Mouse (Mus musculus): Measurements from ENCODE around the gene Fgd3. TPM values are rescaled to one million over a fixed set of nuclear protein-coding genes. Genes with fewer than 3 reads are reported as not detected.

The Fgd3 gene
- polyA plus RNA-seq, 1 experiment from 2014 or later = 1.2 TPM

GRCm38 (mm10) chr13:49247740-49248466, 72.2 kb downstream of the Fgd3 start:
- H3K4me2 ChIP-seq (ENCODE audit: low read depth, low read length) = peak overlapping the region; percentile 95
- 1% methylated on average over 58 of the region's 58 CpGs for WGBS
- no peaks in the 10 kb centered on the region for H3K9me3 ChIP-seq (ENCODE audit: control insufficient read depth, low read length)
- peaks cover 11% of the 10 kb centered on the region for H3K4me1 ChIP-seq (ENCODE audit: control insufficient read depth, insufficient read depth, low read length)
- ATAC-seq = peak; percentile 85
- H3K36me3 ChIP-seq (ENCODE audit: control insufficient read depth, insufficient read depth, low read length) = no peaks in the 10 kb centered on the region
- H3K27me3 ChIP-seq (replicated peaks; ENCODE audit: control insufficient read depth, insufficient read depth, low read length) = peaks cover 22% of the 10 kb centered on the region
- peak overlapping the region; percentile 54 for H3K9ac ChIP-seq (ENCODE audit: low read depth, low read length)
- peak overlapping the region; percentile 54 for H3K4me3 ChIP-seq (ENCODE audit: low read length)
- H3K27ac ChIP-seq (ENCODE audit: low read length) = no peak overlapping the region

- 38% methylated on average over 12 of the region's 12 CpGs for WGBS
- Histone ChIP-seq H3K27ac (ENCODE audit: low read length) (no peak overlapping the region), H3K4me2 (ENCODE audit: low read depth, low read length) (peak overlapping the region; percentile 95), H3K9me3 (ENCODE audit: control insufficient read depth, low read length) (no peaks in the 10 kb centered on the region), H3K4me3 (ENCODE audit: low read length) (peak overlapping the region; percentile 54), H3K9ac (ENCODE audit: low read depth, low read length) (peak overlapping the region; percentile 54), H3K27me3 (replicated peaks; ENCODE audit: control insufficient read depth, insufficient read depth, low read length) (peaks cover 22% of the 10 kb centered on the region), H3K4me1 (ENCODE audit: control insufficient read depth, insufficient read depth, low read length) (peaks cover 11% of the 10 kb centered on the region), H3K36me3 (ENCODE audit: control insufficient read depth, insufficient read depth, low read length) (no peaks in the 10 kb centered on the region)
- ATAC-seq = 0 out of 2 replicates have a peak, but pooled peaks have one; percentile 1
Observed at GRCm38 (mm10) chr13:49247232-49247739, 72.8 kb downstream of the Fgd3 start.

- no peak overlapping the region for H3K9ac ChIP-seq (ENCODE audit: low read depth, low read length)
- no peak overlapping the region for H3K4me2 ChIP-seq (ENCODE audit: low read depth, low read length)
- H3K27ac ChIP-seq (ENCODE audit: low read length) = no peak overlapping the region
- H3K36me3 ChIP-seq (ENCODE audit: control insufficient read depth, insufficient read depth, low read length) = no peaks in the 10 kb centered on the region
- WGBS = 83% methylated on average over 2 of the region's 2 CpGs
- no peak overlapping the region for H3K4me3 ChIP-seq (ENCODE audit: low read length)
- H3K9me3 ChIP-seq (ENCODE audit: control insufficient read depth, low read length) = no peaks in the 10 kb centered on the region
- H3K4me1 ChIP-seq (ENCODE audit: control insufficient read depth, insufficient read depth, low read length) = peaks cover 11% of the 10 kb centered on the region
- peaks cover 22% of the 10 kb centered on the region for H3K27me3 ChIP-seq (replicated peaks; ENCODE audit: control insufficient read depth, insufficient read depth, low read length)
- no peak for ATAC-seq
Observed at GRCm38 (mm10) chr13:49246626-49247025, 73.5 kb downstream of the Fgd3 start.

GRCm38 (mm10) chr13:49246011-49246410, 74.1 kb downstream of the Fgd3 start:
- no peak overlapping the region for H3K27ac ChIP-seq (ENCODE audit: low read length)
- no peak overlapping the region for H3K4me2 ChIP-seq (ENCODE audit: low read depth, low read length)
- H3K27me3 ChIP-seq (replicated peaks; ENCODE audit: control insufficient read depth, insufficient read depth, low read length) = peaks cover 22% of the 10 kb centered on the region
- ATAC-seq = no peak
- H3K4me3 ChIP-seq (ENCODE audit: low read length) = no peak overlapping the region
- no peaks in the 10 kb centered on the region for H3K9me3 ChIP-seq (ENCODE audit: control insufficient read depth, low read length)
- H3K9ac ChIP-seq (ENCODE audit: low read depth, low read length) = no peak overlapping the region
- H3K4me1 ChIP-seq (ENCODE audit: control insufficient read depth, insufficient read depth, low read length) = peaks cover 11% of the 10 kb centered on the region
- H3K36me3 ChIP-seq (ENCODE audit: control insufficient read depth, insufficient read depth, low read length) = no peaks in the 10 kb centered on the region
- 61% methylated on average over 3 of the region's 3 CpGs for WGBS

GRCm38 (mm10) chr13:49245251-49245650, 74.9 kb downstream of the Fgd3 start:
- 65% methylated on average over 4 of the region's 4 CpGs for WGBS
- no peak overlapping the region for H3K4me2 ChIP-seq (ENCODE audit: low read depth, low read length)
- ATAC-seq = no peak

GRCm38 (mm10) chr13:49243492-49243891, 76.6 kb downstream of the Fgd3 start:
- Histone ChIP-seq H3K36me3 (ENCODE audit: control insufficient read depth, insufficient read depth, low read length) (no peaks in the 10 kb centered on the region), H3K9me3 (ENCODE audit: control insufficient read depth, low read length) (no peaks in the 10 kb centered on the region), H3K27ac (ENCODE audit: low read length) (no peak overlapping the region), H3K4me2 (ENCODE audit: low read depth, low read length) (no peak overlapping the region), H3K4me3 (ENCODE audit: low read length) (no peak overlapping the region), H3K9ac (ENCODE audit: low read depth, low read length) (no peak overlapping the region), H3K27me3 (replicated peaks; ENCODE audit: control insufficient read depth, insufficient read depth, low read length) (peaks cover 21% of the 10 kb centered on the region), H3K4me1 (ENCODE audit: control insufficient read depth, insufficient read depth, low read length) (peaks cover 10% of the 10 kb centered on the region)
- no peak for ATAC-seq
- WGBS = 87% methylated on average over 2 of the region's 2 CpGs

More at GRCm38 (mm10) chr13:49245251-49245650, 74.9 kb downstream of the Fgd3 start:
- Histone ChIP-seq H3K4me1 (ENCODE audit: control insufficient read depth, insufficient read depth, low read length) (peaks cover 11% of the 10 kb centered on the region), H3K27me3 (replicated peaks; ENCODE audit: control insufficient read depth, insufficient read depth, low read length) (peaks cover 22% of the 10 kb centered on the region), H3K27ac (ENCODE audit: low read length) (no peak overlapping the region), H3K4me3 (ENCODE audit: low read length) (no peak overlapping the region), H3K9ac (ENCODE audit: low read depth, low read length) (no peak overlapping the region), H3K9me3 (ENCODE audit: control insufficient read depth, low read length) (no peaks in the 10 kb centered on the region), H3K36me3 (ENCODE audit: control insufficient read depth, insufficient read depth, low read length) (no peaks in the 10 kb centered on the region)

GRCm38 (mm10) chr13:49242321-49243065, 77.6 kb downstream of the Fgd3 start:
- Histone ChIP-seq H3K4me3 (ENCODE audit: low read length) (no peak overlapping the region), H3K9ac (ENCODE audit: low read depth, low read length) (no peak overlapping the region), H3K4me1 (ENCODE audit: control insufficient read depth, insufficient read depth, low read length) (no peaks in the 10 kb centered on the region; the same call in 1 of the 2 replicates), H3K4me2 (ENCODE audit: low read depth, low read length) (no peak overlapping the region), H3K36me3 (ENCODE audit: control insufficient read depth, insufficient read depth, low read length) (no peaks in the 10 kb centered on the region), H3K9me3 (ENCODE audit: control insufficient read depth, low read length) (no peaks in the 10 kb centered on the region), H3K27ac (ENCODE audit: low read length) (0 out of 2 replicates have a peak overlapping the region, but pooled peaks have one; percentile 27), H3K27me3 (replicated peaks; ENCODE audit: control insufficient read depth, insufficient read depth, low read length) (peaks cover 11% of the 10 kb centered on the region)
- WGBS = 68% methylated on average over 9 of the region's 9 CpGs
- ATAC-seq = no peak

GRCm38 (mm10) chr13:49238737-49239136, 81.4 kb downstream of the Fgd3 start:
- 94% methylated on average over 8 of the region's 8 CpGs for WGBS
- Histone ChIP-seq H3K9ac (ENCODE audit: low read depth, low read length) (no peak overlapping the region), H3K9me3 (ENCODE audit: control insufficient read depth, low read length) (no peaks in the 10 kb centered on the region), H3K36me3 (ENCODE audit: control insufficient read depth, insufficient read depth, low read length) (no peaks in the 10 kb centered on the region), H3K4me3 (ENCODE audit: low read length) (no peak overlapping the region), H3K27me3 (replicated peaks; ENCODE audit: control insufficient read depth, insufficient read depth, low read length) (no peaks in the 10 kb centered on the region), H3K27ac (ENCODE audit: low read length) (no peak overlapping the region), H3K4me2 (ENCODE audit: low read depth, low read length) (no peak overlapping the region), H3K4me1 (ENCODE audit: control insufficient read depth, insufficient read depth, low read length) (no peaks in the 10 kb centered on the region)
- no peak for ATAC-seq

GRCm38 (mm10) chr13:49237617-49238016, 82.5 kb downstream of the Fgd3 start:
- Histone ChIP-seq H3K27ac (ENCODE audit: low read length) (no peak overlapping the region), H3K9me3 (ENCODE audit: control insufficient read depth, low read length) (no peaks in the 10 kb centered on the region), H3K36me3 (ENCODE audit: control insufficient read depth, insufficient read depth, low read length) (no peaks in the 10 kb centered on the region), H3K9ac (ENCODE audit: low read depth, low read length) (no peak overlapping the region), H3K4me3 (ENCODE audit: low read length) (no peak overlapping the region), H3K4me1 (ENCODE audit: control insufficient read depth, insufficient read depth, low read length) (no peaks in the 10 kb centered on the region), H3K27me3 (replicated peaks; ENCODE audit: control insufficient read depth, insufficient read depth, low read length) (no peaks in the 10 kb centered on the region), H3K4me2 (ENCODE audit: low read depth, low read length) (no peak overlapping the region)
- ATAC-seq = no peak
- WGBS = 88% methylated on average over 8 of the region's 8 CpGs
